Mouse (Mus musculus): Measurements from ENCODE around the gene Syt9. TPM values are rescaled to one million over a fixed set of nuclear protein-coding genes. Genes with fewer than 3 reads are reported as not detected.

The Syt9 gene
- polyA plus RNA-seq, 1 experiment from 2014 or later = 4.9 TPM

Other genes starting within 250 kb of the Syt9 start
- not detected in 2 replicates for gene Olfr715, start 239.6 kb upstream of the Syt9 start, polyA plus RNA-seq (2015; fragmentation: Nextera tagmentation; extraction: Ambion mirVana)
- gene Olfr716, start 232.4 kb upstream of the Syt9 start, polyA plus RNA-seq (2015; fragmentation: Nextera tagmentation; extraction: Ambion mirVana) = not detected in 2 replicates
- not detected in 2 replicates for gene Nlrp14, start 203.7 kb upstream of the Syt9 start, polyA plus RNA-seq (2015; fragmentation: Nextera tagmentation; extraction: Ambion mirVana)
- not detected in 2 replicates for gene Rbmxl2, start 161.3 kb upstream of the Syt9 start, polyA plus RNA-seq (2015; fragmentation: Nextera tagmentation; extraction: Ambion mirVana)
- 2.4 and 2.5 TPM in 2 replicates for gene Olfml1, start 196.7 kb downstream of the Syt9 start, polyA plus RNA-seq (2015; fragmentation: Nextera tagmentation; extraction: Ambion mirVana)
- gene Ppfibp2, start 224.5 kb downstream of the Syt9 start, polyA plus RNA-seq (2015; fragmentation: Nextera tagmentation; extraction: Ambion mirVana) = 1.2 and 1.3 TPM in 2 replicates

Data from midbrain, embryonic 13.5 days (tissue).